Mouse (Mus musculus): Measurements from ENCODE around the gene Calhm3. TPM values are rescaled to one million over a fixed set of nuclear protein-coding genes. Genes with fewer than 3 reads are reported as not detected.

Gene Calhm3
- not detected for total RNA-seq (2021)

DNA sequence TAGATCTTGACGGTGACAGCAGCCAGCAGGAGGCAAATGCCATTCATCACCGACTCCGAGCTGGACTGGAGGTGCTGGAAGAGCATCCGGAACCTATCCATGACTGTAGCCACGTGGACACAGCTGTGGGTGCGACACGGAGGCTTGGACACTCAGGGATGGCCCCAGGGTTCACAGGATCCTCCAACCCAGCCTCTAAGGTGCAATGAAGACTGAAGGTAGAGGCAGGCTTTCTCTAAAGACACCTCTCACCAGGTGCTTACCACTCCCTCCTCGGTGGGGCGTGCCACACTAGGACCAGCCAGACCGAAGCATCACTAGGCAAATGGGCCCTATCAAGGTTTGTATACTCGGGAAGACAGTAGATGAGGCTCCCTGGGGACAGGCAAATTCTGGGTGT lies at the start of gene Calhm3:
Gene Calhm3 (minus strand): TSS at position 101 of the 400 bp plus-strand sequence.
- no peak for DNase-seq
- intact Hi-C loops (cut with DNase I): no loop called here

DNA sequence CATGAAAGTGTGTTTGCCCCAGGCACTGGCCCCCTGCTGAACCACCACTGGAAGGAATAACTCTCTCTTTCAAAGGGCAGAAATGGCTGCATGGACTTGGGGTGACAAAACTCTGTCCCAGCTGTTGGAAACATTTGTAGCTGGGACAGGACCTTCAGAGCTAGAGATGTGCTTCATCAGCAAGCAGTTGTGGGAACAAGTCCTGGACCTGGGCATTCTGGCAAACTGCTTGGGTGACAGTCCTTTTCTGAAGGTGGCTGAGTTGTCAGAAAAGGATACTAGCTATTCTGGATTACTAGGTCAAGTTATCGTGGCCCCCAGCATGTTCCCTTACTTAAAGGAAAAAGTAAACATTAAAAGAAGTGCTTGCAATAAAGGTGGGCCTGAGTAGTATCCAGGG lies 48.6 kb upstream of the Calhm3 start:
- intact Hi-C loops (cut with DNase I): no loop called here
- DNase-seq: no peak

DNA sequence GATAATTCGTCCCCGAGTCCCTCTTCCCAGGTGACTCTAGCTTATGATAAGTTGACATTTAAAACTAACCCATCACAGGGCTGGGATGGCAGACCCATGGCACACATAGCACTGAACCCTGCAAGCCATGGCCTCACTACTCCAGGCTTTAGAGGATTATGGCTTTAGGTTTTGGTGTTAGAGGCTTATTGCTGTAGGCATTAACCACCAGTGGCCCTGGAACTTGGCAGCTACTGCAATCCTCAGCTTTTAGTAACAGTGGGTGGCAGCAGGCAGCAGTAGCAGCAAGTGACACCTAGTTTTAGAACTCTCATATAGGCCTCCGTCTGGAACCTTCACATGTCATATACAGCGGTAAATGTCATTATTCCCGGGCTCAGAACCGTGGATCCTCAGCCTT lies 47.1 kb upstream of the Calhm3 start:
- DNase-seq: no peak
- intact Hi-C loops (cut with DNase I): no loop called here

DNA sequence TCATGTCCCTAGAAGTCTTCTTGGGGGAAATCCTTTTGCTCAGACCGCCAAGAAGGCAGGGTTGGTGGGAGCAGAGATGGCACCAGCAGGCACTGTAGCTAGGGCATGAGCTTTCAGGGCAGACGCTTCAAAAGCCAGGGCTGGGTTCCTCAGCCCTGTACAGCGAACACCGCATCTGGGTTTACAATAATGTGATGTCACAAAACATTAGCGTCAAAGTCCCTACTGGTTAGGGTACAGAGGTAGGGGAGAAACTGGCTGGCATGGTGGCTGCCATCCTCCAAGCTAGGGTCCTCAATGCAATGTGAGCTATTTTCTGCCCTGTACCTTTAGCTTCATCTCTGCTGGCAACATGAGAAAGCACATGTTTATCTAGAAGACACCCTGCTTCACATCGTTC lies 45.5 kb upstream of the Calhm3 start:
- intact Hi-C loops (cut with DNase I): no loop called here
- no peak for DNase-seq

DNA sequence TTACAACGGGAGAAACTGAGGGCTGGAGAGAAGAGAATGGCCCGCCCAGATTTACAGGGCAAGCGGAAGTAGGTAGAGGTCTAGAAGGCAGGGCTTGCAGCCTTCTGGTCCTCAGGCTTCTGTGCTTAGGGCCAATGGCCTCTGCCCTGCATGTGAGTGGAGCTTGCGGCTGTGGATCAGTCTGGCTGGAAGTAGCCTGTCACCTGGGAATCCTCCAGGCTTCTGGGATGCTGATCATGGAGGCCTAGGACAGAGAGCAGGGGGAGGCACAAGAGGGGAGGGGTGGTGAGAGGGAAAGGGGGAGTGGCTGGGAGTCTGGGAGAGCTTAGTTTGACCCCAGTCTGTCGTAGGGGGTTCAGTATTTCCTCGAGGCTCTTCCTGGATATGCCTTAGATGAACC lies 44.9 kb upstream of the Calhm3 start:
- intact Hi-C loops (cut with DNase I): no loop called here
- no peak for DNase-seq

DNA sequence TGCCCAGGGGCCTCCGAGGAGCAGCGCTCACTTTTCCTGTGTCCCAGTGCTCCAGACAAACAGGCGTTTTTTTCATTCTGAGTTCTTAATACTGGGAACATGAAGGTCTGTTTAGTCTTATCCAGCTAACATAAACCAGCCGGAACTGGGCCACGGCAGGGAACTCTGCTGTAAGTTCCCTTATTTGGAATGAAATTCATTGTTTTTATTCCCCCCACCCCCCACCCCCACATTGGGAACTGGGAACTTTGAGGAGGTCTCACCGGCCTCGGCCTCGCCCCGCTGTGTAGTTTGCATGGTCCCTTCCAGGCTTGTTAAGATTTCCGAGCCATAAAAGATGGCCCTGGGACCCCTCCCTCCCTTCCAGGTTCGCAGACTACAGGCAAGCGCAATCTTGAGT lies 44.4 kb upstream of the Calhm3 start:
- intact Hi-C loops (cut with DNase I): no loop called here

DNA sequence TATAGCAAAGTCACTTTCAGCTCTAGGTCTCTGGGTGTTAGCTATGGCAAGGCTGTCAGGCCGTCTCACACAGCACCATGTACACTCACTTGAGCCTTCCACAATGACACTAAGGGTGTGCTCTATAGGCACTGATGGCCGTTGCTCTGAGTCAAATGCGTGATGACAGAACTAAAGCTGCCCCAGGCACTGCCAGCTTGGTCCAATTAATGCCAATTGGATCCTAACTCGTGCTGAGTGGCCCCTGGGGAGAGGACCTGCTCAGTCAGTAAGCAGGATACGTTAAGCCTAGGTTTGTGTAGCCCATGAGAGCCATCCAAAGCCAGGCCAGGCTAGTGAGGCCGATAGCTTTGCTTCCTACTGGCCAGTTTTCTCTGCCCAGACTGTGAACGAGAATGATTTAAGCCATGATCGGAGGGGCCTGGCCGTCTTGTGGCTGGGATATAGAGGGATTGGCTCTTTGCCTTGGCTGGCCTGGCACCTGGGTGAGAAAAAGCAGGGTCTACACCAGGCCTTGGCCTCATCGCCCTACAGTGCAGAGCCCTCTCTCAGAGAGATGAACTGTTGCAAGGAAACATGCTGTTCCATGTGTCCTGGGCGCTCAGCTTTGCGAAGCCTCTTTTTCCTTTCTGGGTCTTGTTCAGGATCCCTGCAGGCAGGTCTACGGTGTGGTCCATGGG lies 41.2 kb upstream of the Calhm3 start:
- intact Hi-C loops (cut with DNase I): no loop called here
- DNase-seq: peak; percentile 40

More for the DNA sequence above, 44.4 kb upstream of the Calhm3 start:
- no peak for DNase-seq

DNA sequence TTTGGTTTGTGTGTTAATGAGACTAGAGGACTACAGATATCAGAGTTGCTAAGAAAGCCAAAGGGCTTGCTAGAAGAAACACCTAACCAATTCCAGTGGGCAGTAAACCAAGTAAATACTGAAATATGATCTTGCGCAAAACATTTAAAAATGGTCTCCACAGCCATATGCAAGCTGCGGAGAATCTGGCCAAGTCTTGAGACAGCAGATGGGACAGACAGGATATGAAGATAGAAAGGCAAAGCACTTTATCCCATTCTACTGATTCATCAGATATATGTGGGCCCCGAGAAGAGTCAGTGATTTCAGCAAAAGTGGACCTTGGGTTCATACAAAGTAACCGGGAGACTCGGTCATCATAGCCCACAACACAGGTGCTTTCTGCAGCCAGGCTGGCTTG lies 34.6 kb upstream of the Calhm3 start:
- no peak for DNase-seq
- intact Hi-C loops (cut with DNase I): no loop called here

DNA sequence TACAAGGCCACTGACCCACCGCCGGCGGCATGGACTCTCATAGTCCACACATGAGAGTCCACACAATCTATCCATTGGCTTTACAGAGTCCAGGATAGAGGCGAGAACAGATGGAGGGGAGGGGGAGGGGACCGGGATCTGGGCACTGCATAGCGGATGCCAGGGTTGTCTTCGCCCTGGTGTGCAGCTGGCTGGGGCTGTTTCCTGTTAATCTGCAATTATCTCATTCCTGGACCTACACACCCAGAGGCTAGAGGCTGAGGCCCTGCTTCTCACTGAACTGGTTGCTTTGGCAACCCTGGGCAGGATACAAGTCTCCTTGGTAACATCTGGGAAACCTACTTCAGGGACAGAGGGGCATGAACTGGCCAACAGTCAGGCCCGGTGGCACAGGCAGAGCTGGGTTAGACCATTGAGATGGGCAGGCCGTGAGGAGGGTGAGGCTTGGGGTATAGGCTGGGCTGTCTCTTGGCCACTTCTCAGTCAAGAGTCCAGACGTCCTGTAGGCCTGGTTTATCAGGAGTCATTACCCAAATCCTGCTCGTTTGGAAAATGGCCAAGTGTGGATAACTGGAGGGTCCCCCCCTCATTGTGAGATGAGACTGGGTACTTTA lies 31.1 kb upstream of the Calhm3 start:
- DNase-seq: peak; percentile 89
- intact Hi-C loops (cut with DNase I): no loop called here

DNA sequence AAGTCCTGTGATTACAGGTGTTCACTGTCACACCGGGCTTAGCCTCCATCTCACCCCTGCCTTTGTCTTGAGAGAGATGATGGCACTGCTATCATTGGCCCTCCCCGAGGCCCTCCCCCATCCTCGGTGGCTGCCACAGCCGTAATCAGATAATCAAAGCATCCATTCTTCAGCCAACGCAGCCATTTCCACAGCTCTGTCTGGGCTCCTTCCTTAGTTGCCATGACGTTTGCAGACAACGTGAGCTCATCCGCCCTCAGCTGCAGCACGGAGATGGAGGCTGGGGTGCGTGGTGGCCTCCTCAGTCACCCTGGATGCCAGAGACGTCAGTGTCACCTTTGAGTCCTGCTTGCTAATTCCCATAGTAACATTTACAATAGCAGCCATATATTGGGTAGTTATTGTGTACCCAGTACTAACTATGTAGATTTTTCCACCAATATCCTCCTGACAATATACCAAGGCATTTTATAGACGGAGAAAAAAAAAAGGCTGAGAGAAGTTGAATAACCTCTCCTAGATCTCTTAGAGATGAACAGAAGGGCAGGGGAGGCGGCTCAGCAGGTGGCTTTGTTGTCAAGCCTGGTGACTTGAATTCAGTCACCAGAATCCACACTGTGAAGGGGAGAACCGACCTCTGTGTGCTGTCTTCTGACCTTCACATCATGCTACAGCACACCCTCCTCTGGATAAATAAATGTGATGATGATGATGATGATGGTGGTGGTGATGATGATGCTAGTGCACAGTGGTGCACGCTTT lies 29.1 kb upstream of the Calhm3 start:
- no peak for DNase-seq

DNA sequence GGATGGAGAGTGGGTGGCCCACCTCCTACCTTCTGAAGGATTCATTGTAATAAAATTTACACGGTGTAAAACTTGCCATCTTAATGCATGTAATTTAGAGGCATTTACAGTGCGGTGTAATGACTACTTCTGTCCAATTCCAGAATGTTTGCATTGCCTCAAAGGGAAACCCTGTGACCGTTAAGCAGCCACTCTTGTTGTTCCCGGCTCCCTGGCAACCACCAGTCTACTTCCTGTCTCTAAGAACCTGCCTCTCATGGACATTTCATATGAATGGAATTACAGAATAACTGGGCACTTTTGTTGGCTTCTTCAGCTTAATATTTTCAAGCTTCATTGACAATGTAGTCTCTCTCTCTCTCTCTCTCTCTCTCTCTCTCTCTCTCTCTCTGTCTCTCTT lies 27.2 kb upstream of the Calhm3 start:
- intact Hi-C loops (cut with DNase I): no loop called here
- DNase-seq: no peak

More for the DNA sequence above, 29.1 kb upstream of the Calhm3 start:
- intact Hi-C loops (cut with DNase I): no loop called here

DNA sequence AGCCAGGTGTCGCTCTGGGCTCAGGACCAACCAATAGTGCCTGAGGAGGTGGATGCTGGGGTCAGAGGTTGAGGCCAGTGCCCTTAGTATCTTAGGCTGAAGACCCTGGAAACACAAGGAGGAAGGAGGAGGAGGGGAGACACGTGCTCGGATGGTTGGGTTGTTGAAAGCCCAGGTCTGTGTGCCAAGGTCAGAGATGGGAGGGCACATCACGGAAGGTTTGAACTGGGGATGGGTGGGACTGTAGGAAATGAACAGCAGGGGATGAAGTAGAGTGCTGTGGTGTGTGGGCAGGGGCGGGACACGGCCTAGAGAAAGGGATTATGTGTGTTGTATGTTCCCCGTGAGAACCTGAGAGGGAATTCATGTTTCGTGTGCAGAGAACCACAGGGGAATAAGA lies 26.7 kb upstream of the Calhm3 start:
- intact Hi-C loops (cut with DNase I): no loop called here
- no peak for DNase-seq

DNA sequence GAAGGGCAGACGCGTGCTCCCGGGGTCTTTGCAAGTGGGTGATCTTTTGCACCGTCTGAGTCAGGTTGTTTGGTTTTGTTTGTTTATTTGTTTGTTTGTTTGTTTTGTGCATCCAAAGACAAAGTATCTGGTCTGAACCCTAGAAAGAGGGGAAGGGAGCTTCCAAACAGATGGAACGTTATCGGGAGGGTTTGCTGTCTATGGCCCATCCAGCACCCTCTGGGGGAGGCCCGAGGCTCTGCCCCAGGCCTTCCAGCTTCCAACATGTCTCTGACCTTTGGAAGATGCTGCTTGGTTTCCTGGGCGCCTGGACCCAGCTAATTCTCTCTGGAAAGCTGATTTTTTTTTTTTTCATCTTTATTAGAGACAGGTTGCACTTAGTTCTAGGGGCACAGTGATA lies 22.4 kb upstream of the Calhm3 start:
- intact Hi-C loops (cut with DNase I): no loop called here
- no peak for DNase-seq

DNA sequence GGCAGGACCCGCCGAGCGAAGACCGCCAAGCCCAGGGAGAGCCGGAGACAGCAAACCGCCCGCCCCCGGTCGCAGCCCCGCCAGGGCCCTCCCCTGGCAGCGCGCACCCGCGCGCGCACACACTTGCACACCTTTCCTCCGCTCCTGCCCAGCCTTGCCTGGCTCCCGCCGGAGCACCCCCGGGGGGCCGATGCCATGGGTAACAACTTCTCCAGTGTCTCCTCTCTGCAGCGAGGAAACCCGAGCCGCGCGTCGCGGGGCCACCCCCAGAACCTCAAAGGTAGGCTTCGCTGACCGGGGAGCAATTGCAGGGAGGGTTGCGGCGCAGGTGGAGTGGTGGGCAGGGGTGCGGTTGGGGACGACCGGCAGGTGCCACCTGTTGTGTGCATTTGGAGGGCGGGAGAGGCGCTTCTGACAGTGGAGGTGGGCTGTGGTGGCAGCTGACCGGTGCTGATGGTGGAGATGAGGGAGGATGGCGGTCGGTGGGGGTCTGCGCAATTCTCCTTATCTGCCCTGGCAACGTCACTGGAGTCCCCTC lies 21.8 kb upstream of the Calhm3 start:
- DNase-seq: peak; percentile 48
- intact Hi-C loops (cut with DNase I): loop anchor here (5.0 kb wide), 1 partner anchor 158 kb away; no protein-coding TSS in a partner anchor

DNA sequence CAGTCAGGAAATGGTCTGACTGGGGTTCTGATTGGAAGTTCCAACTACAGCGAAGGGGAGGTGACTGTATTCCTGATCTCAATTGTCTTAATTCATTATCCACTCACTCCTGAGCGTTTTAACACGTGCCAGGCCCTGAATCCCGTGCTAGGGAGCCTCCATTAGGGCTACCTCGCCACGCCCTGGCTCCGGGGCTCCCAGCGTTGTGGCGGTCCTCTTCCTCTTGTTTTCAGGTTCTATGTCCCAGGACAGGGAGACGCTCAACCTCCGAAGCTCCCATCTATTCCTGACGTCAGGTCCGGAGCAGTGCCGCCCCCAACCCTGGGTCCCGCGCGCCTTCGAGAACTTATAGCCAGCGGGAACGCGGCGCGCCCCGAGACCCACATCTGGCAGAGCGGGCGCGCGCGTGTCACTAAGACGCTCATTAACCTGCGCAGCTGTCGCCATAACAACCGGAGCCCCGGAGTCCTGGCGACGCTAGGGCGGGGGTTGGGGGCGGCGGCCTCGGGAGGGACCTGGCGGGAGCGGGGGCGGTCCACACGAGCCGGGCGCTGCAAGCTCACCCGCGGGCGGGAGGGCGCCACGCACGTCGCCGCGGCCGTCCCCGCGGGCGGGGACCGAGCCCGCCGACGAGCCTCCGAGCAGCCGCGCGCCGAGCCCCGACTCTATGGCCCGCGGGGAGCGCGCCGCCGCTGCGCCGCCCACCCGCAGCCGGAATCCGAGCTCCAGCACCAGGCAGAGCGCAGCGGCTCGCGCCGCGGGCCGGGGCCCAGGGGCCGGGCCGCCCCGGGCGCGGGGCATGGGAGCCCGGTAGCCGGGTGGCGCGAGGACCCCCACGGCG lies 21.1 kb upstream of the Calhm3 start, which contains the start of gene Neurl1a:
Gene Neurl1a (plus strand): TSS at position 390 of the 841 bp plus-strand sequence.
- DNase-seq: peak; percentile 52
- intact Hi-C loops (cut with DNase I): loop anchor here (5.0 kb wide), 1 partner anchor 159 kb away; no protein-coding TSS in a partner anchor

DNA sequence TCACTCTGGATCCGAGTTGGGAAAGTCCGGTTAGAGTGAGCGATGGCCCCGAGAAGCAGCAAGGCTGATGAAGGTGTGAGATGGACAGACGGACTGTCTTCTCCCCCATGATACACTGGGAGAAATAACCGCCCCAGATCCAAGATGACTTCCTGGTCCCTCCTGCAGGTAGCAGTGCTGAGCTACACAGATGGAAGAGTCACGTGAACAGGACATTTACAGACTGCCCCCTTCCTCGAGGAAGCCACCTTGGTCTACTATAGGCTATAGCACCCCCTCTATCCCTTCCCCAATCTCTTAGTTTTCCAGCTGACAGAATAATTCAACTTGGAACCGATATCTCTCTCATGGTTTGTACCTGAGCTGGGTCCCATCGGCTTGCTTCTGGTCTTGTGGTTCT lies 20.4 kb upstream of the Calhm3 start:
- DNase-seq: peak; percentile 48
- intact Hi-C loops (cut with DNase I): loop anchor here (5.0 kb wide), 1 partner anchor 159 kb away; no protein-coding TSS in a partner anchor

DNA sequence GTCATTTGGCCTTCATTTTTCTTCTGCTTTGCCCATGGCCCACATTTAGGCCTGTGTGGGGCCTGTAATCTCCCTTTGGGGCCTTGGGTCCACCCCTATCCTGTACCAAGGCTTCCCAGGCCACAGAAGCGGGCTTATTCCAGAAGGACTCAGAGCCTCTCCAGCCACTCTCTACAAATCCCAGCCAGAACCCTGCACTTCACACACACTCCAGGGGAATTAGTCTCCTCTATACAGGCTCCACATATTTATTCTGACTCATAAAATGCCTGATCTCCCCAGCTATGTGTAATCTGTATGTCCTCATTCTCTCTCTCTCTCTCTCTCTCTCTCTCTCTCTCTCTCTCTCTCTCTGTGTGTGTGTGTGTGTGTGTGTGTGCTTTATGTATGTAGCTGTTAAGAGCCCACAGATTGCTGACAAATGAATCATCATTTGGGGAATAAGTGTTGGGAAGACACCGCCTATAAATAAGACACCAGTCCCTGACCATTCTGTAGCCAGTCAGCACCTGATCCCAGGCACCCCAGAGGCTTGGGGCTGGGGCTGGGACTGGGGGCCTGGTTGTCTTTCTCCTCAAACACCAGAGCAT lies 19.4 kb upstream of the Calhm3 start:
- intact Hi-C loops (cut with DNase I): loop anchor here (5.0 kb wide), 1 partner anchor 160 kb away; no protein-coding TSS in a partner anchor
- no peak for DNase-seq

DNA sequence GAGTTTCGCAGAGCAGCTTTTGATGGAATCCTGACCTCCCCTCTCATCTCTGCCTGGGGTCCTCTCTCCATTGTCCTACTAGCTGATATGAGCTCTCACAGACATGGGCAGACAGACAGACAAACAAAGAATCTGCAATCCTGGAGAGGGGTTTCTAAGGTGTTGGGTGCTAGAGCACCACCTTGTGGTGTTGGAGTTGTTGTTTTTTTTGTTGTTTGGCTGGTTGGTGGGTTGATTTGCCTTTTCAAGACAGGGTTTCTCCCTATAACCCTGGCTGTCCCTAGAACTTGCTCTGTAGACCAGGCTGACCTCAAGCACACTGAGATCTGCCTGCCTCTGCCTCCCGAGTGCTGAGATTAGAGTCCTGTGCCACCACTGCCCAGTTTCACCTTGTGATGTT lies 17.9 kb upstream of the Calhm3 start:
- intact Hi-C loops (cut with DNase I): loop anchor here (5.0 kb wide), 1 partner anchor 162 kb away; no protein-coding TSS in a partner anchor
- DNase-seq: no peak

DNA sequence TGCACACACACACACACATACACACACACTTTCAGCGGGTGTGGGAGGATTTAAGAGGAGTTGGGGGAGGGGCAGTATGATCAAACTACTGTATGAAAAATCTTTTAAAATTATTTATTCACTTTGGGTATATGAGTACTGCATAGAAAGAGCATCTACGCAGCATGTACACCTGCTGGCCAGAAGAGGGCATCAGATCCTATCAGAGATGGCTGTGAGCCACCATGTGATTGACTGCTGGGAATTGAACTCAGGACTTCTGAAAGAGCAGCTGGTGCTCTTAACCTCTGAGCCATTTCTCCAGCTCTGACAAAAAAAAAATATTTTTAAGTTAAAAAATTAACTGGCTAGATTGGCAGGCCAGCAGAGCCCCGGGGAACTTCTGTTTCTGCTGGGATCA lies 17.0 kb upstream of the Calhm3 start:
- DNase-seq: no peak

More for the DNA sequence above, 17.0 kb upstream of the Calhm3 start:
- intact Hi-C loops (cut with DNase I): no loop called here

All from left cerebral cortex, postnatal 4 days (tissue).